Mouse (Mus musculus) midbrain, embryonic 12.5 days (tissue): ENCODE measurements around the gene Mpdu1. TPM values are rescaled to one million over a fixed set of nuclear protein-coding genes. Genes with fewer than 3 reads are reported as not detected.
"Not testable (repeated sequence)": the region's sequence is repeated elsewhere in the genome, so short reads cannot be mapped to it uniquely, and the experiment has no call there.

ENCODE experiments used
- ATAC-seq: fragments of 200-750 bp; cut with Nextera tagmentation; 2 replicates; pipeline ENCODE4 v1.8.0; 2017; ENCODE audit warnings: low read depth, moderate TSS enrichment, moderate library complexity; ENCODE audit not compliant: low FRiP score
- H3K27ac ChIP-seq: fragments of 300-500 bp; sonication (generic); replicated peaks from 2 replicates; pipeline ENCODE4 v1.5.1; 2016; ENCODE audit warnings: mild to moderate bottlenecking
- H3K27me3 ChIP-seq: fragments of 300-500 bp; sonication (generic); 2 replicates; pipeline ENCODE4 v1.6.1; 2016; ENCODE audit warnings: mild to moderate bottlenecking
- H3K36me3 ChIP-seq: fragments of 300-500 bp; sonication (generic); 2 replicates; pipeline ENCODE4 v1.6.1; 2016
- H3K4me1 ChIP-seq: fragments of 300-500 bp; sonication (generic); 2 replicates; pipeline ENCODE4 v1.6.1; 2016
- H3K4me2 ChIP-seq: fragments of 300-500 bp; sonication (generic); replicated peaks from 2 replicates; pipeline ENCODE4 v1.6.1; 2016; ENCODE audit warnings: mild to moderate bottlenecking, moderate library complexity
- H3K4me3 ChIP-seq: fragments of 300-500 bp; sonication (generic); 2 replicates; pipeline ENCODE4 v1.5.1; 2016; ENCODE audit warnings: mild to moderate bottlenecking
- H3K9ac ChIP-seq: fragments of 300-500 bp; sonication (generic); replicated peaks from 2 replicates; pipeline ENCODE4 v1.6.1; 2016; ENCODE audit warnings: mild to moderate bottlenecking, moderate library complexity
- H3K9me3 ChIP-seq: fragments of 300-500 bp; sonication (generic); 2 replicates; pipeline ENCODE4 v1.6.1; 2016; ENCODE audit warnings: mild to moderate bottlenecking
- whole genome bisulfite sequencing: fragments of 180-500 bp; shearing (Covaris S2); methylation state at CpG from one replicate; pipeline ENCODE4 v1.1.7; 2016; 5-methylcytosine and 5-hydroxymethylcytosine counted together
- polyA plus RNA-seq: library from polyadenylated mRNA; unstranded; fragments of >200 nt; fragmentation: Nextera tagmentation; extraction: Ambion mirVana; gene quantifications from 2 replicates; pipeline ENCODE4 v1.2.1, GENCODE M21; 2016

The Mpdu1 gene
- polyA plus RNA-seq, 1 experiment from 2014 or later: 79.4 TPM

DNA sequence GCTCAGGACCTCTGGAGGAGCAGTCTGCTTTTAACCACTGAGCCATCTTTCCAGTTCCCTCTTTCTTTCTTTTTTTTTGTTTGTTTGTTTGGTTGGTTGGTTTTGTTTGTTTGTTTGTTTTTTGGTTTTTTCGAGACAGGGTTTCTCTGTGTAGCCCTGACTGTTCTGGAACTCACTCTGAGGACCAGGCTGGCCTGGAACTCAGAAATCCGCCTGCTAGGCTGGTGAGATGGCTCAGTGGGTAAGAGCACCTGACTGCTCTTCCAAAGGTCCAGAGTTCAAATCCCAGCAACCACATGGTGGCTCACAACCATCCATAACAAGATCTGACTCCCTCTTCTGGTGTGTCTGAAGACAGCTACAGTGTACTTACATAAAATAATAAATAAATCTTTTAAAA is 38.1 kb downstream of the Mpdu1 start:
- 88% methylated on average over 2 of the region's 2 CpGs for WGBS
- H3K27ac ChIP-seq: not testable (repeated sequence)

DNA sequence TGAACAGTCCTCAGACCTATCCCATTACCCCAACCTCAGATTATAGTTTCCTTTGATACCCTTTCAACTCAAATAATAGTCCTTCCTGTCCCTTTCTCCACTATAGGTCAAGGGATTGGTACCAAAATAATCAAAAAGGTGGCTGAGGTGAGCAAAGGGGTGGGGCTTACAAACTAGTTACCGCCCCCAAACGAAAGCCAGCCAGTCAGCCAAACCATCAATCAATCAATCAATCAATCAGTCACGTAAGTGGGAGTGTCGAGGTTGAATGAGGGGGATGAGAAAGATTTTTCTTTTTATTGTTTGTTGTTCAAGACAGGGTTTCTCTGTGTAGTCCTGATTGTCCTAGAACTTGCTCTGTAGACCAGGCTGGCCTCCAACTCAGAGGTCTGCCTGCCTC is 39.4 kb downstream of the Mpdu1 start:
- Histone ChIP-seq H3K4me2 (peak overlapping the region; percentile 65; the same call in 1 of the 2 replicates), H3K9ac (no peak overlapping the region), H3K4me1 (peaks cover 15% of the 10 kb centered on the region), H3K27ac (no peak overlapping the region), H3K27me3 (0 out of 2 replicates have a peak, but pooled peaks cover 1% of the 10 kb centered on the region), H3K36me3 (no peaks in the 10 kb centered on the region), H3K9me3 (no peaks in the 10 kb centered on the region), H3K4me3 (no peak overlapping the region)
- WGBS: 75% methylated on average over 4 of the region's 4 CpGs
- no peak for ATAC-seq

More for the DNA sequence above, 38.1 kb downstream of the Mpdu1 start:
- not testable (repeated sequence) for H3K27me3 ChIP-seq, H3K9me3 ChIP-seq, H3K4me2 ChIP-seq, ATAC-seq, H3K9ac ChIP-seq, H3K36me3 ChIP-seq, H3K4me3 ChIP-seq
- peaks cover 15% of the 10 kb centered on the region for H3K4me1 ChIP-seq

DNA sequence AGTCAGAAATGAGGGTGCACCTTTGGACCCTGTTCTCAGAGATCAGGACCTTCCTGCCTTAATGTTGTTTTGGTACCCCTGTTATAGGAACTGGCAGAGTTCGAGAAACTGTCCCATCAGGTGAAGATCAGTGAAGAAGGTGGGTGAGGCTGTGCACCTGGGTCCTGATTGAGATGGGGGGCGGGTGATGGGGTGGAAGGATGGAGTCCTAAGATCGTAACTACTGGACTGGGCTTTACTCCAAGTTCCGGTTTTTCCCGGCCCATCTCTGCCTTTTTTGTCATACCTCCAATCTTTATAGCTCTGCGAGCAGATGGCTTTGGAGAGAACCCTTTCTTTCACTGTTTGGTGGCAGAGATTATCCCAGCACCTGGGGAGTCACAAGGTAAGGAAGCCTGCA is 40.0 kb downstream of the Mpdu1 start:
- peak overlapping the region; percentile 62 for H3K9ac ChIP-seq
- H3K4me2 ChIP-seq: peak overlapping the region; percentile 65
- H3K27ac ChIP-seq: peak overlapping the region; percentile 75
- peak overlapping the region; percentile 44 for H3K4me3 ChIP-seq
- H3K4me1 ChIP-seq: peaks cover 15% of the 10 kb centered on the region
- 0 out of 2 replicates have a peak, but pooled peaks have one; percentile 19 for ATAC-seq
- H3K9me3 ChIP-seq: no peaks in the 10 kb centered on the region
- WGBS: 52% methylated on average over 6 of the region's 6 CpGs
- H3K36me3 ChIP-seq: no peaks in the 10 kb centered on the region
- peaks cover 7% of the 10 kb centered on the region; the same call in 1 of the 2 replicates for H3K27me3 ChIP-seq

DNA sequence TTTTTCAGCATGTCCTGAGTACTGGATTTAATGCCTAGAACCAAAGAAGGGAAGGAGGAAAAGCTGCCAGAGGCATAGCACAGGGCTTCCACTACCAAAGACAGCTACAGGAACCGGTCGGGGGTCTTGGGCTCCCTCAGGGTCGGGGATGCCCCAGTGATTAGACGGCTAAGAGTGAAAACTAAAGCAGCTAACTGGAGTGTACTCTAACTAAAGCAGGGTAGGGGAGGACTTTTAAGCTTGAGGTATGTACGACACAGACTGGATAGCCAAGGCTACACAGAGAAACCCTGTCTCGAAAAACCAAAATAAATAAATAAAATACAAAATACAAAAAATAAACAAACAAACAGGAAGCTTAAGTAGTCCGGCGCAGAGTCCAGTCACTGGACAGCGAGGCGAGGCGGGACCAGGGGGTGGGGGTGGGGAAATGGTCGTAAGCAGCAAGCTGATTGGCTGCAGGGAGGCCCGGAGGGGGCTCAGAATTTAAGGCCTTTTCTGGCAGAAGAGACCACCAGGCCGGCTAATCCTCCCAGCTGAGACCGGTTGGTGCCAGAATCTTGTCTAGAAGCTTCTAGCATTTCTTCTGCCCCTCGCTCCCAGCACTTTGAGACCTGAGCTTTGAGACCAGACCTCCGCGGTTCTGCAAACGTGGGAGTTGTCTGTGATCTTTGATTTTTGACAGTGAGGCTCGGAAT is 40.7 kb downstream of the Mpdu1 start, which contains the start of gene Sat2:
Gene Sat2, plus strand, starts transcription at position 454 of the 698 bp plus-strand sequence.
- Histone ChIP-seq H3K4me3 (peak within 1 kb of the TSS; percentile 44), H3K27me3 (peaks cover 13% of the 10 kb centered on the region), H3K4me1 (peaks cover 15% of the 10 kb centered on the region), H3K9me3 (no peaks in the 10 kb centered on the region), H3K9ac (peak within 1 kb of the TSS; percentile 62), H3K36me3 (no peaks in the 10 kb centered on the region), H3K27ac (peak within 1 kb of the TSS; percentile 75), H3K4me2 (peak within 1 kb of the TSS; percentile 65)
- WGBS: under 1% methylated on average over 20 of the region's 20 CpGs
- peak; percentile 85 for ATAC-seq

DNA sequence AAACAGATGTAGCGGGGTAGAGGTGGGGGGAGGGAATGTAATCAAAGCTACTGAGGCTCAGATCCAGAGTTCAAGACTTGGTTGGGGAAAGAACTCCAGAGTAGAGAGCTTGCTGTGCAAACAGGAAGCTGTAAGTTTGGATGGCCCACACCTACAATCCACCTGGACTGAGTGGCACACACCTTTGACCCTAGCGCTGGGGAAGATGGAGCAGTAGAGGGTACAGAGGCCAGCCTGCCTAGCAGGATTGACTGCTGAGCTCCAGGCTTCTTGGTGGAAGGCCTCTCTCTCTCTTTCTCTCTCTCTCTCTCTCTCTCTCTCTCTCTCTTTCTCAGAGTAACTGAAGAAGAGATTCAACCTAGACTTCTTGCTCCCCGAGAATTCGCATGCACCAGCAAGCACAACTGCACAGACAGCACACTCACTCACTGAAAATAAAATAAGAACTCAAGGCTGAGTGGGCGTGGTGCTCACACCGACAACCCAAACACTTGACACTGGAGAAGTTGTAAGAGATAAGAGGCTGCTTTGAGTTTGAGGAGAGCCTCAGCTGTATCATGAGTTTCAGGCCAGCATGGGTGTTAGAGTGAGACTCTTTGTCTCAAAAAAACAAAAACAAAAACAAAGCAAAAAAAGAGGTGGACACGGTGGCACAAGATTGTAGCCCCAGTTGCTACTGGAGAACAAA is 41.9 kb downstream of the Mpdu1 start:
- H3K27me3 ChIP-seq: peaks cover 19% of the 10 kb centered on the region
- peaks cover 15% of the 10 kb centered on the region for H3K4me1 ChIP-seq
- no peak overlapping the region for H3K9ac ChIP-seq
- no peak for ATAC-seq
- H3K36me3 ChIP-seq: no peaks in the 10 kb centered on the region
- H3K9me3 ChIP-seq: no peaks in the 10 kb centered on the region
- H3K4me3 ChIP-seq: no peak overlapping the region
- 90% methylated on average over 7 of the region's 7 CpGs for WGBS
- H3K27ac ChIP-seq: no peak overlapping the region
- H3K4me2 ChIP-seq: no peak overlapping the region

DNA sequence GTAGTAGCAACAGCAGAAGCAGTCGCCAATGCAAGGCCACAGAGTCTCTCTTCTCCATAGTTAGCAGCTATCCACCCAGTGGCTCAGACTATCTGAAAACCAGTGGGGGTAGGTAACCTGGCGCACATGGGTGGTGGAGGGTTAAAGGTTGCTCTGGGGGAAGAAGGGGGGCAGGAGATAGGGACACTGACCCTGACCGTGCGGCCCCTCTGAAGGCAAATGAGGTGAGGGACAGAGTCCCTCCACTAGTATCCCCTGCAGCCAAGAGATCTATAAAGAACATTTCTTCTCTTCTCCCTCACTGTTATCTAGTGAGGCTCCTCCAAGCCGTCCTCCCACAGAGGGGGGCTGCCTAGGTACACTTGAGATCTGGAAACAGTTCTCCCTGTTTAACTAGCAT is 44.6 kb downstream of the Mpdu1 start, which contains the start of gene Shbg:
Gene Shbg, minus strand, starts transcription at position 101 of the 400 bp plus-strand sequence.
- H3K9ac ChIP-seq: no peak within 1 kb of the TSS; the same call in 1 of the 2 replicates
- H3K4me1 ChIP-seq: peaks cover 18% of the 10 kb centered on the region
- H3K4me2 ChIP-seq: no peak within 1 kb of the TSS
- H3K9me3 ChIP-seq: no peaks in the 10 kb centered on the region
- no peak for ATAC-seq
- no peak within 1 kb of the TSS for H3K27ac ChIP-seq
- H3K27me3 ChIP-seq: peaks cover 24% of the 10 kb centered on the region
- H3K36me3 ChIP-seq: no peaks in the 10 kb centered on the region
- 70% methylated on average over 5 of the region's 5 CpGs for WGBS
- no peak within 1 kb of the TSS for H3K4me3 ChIP-seq

DNA sequence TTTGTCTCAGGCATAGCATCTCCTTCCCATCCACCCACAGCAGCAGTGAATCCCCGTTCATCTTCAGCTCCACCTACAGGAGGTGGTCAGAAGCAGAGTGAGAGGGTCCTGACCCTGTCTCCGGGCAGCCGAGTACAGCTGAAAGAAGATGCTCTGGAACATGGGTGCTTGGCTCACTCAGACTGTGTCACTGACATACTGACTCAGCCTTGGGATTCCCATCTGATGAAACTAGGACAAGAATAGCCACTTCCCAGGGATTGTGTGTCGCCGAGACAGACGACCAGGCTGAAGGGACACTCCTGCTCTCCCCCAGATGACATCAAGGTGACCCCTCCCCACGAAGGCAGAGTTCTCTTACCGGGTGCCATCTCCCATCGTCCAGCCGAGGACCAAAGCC is 45.7 kb downstream of the Mpdu1 start:
- Histone ChIP-seq H3K4me1 (peaks cover 8% of the 10 kb centered on the region), H3K9me3 (no peaks in the 10 kb centered on the region), H3K4me2 (no peak overlapping the region), H3K9ac (no peak overlapping the region; the same call in 1 of the 2 replicates), H3K27ac (no peak overlapping the region), H3K27me3 (peaks cover 24% of the 10 kb centered on the region), H3K36me3 (no peaks in the 10 kb centered on the region), H3K4me3 (no peak overlapping the region)
- WGBS: 49% methylated on average over 10 of the region's 10 CpGs
- ATAC-seq: no peak

DNA sequence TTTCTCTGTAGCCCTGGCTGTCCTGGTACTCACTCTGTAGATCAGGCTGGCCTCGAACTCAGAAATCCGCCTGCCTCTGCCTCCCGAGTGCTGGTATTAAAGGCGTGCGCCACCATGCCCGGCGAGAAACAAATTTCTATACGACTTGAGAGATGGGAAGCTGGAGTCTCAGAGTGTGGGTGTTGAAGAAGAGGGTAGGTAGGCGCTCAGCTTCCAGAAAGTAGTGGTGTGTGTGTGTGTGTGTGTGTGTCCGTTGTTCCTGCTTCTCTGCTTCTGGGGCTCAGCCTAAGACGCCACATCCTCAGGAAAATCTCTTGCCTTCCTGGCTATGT is 48.2 kb downstream of the Mpdu1 start:
- H3K27me3 ChIP-seq: peaks cover 24% of the 10 kb centered on the region
- H3K9me3 ChIP-seq, ATAC-seq, H3K9ac ChIP-seq, H3K4me1 ChIP-seq, H3K36me3 ChIP-seq, H3K4me2 ChIP-seq, H3K4me3 ChIP-seq, H3K27ac ChIP-seq: not testable (repeated sequence)
- 57% methylated on average over 11 of the region's 11 CpGs for WGBS

DNA sequence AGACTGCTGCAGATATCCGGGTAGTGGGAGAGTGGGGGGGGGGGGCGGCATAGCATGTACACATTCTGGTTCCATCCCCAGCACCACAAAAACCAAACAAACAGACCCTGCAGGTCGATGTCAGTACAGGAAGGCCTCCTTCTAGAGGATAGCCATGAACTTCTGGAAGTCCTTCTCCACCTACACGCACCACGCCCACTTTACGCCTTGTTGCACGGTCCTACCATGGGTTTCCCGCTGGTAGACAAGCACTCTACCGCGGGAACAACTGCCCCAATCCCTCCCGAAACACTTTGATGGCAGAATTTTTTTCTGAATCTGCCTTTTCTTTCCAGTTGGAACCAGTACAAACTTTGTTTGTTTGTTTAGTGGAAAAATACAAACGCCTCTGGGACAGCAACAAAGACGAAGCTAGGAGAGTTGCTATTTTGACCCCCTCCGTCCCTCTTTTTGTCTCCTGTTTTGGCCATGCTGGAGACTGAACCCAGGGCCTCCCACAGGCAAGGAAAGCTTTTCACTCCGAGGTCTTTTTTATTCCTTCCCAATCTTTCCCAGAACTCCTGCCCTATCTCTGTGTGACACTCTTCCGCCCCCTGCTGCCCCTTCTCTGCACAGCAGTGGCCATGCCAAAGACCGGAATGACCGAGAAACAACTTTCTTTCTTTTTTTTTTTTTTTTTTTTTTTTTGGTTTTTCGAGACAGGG is 48.7 kb downstream of the Mpdu1 start:
- no peak overlapping the region for H3K9ac ChIP-seq
- 6% methylated on average over 19 of the region's 19 CpGs for WGBS
- peak overlapping the region; percentile 18 for H3K4me2 ChIP-seq
- peaks cover 26% of the 10 kb centered on the region for H3K27me3 ChIP-seq
- peaks cover 4% of the 10 kb centered on the region for H3K4me1 ChIP-seq
- H3K36me3 ChIP-seq: no peaks in the 10 kb centered on the region
- H3K9me3 ChIP-seq: no peaks in the 10 kb centered on the region
- ATAC-seq: no peak
- no peak overlapping the region for H3K4me3 ChIP-seq
- no peak overlapping the region for H3K27ac ChIP-seq

DNA sequence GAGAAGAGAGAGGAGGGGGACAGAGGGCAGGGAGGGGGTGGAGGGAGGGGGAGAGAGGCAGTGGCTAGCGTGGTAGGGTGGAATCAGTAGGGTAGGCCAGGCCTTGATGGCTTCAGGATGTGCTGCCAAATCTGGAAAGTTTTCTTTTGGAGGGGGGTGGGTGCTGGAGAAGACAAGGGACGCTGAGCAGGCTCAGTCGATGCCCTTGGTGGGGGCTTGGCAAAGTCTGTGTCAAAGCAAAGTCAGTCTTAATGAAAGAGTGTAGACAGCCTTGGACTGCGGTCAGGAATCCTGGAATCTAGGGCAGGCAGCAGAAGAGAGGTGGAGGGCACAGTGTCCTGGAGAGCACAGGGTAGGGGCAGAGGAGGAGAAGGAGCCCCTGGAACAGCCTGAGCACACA is 51.5 kb downstream of the Mpdu1 start:
- H3K4me1 ChIP-seq: peaks cover 4% of the 10 kb centered on the region
- no peak overlapping the region for H3K4me3 ChIP-seq
- no peaks in the 10 kb centered on the region for H3K36me3 ChIP-seq
- H3K9me3 ChIP-seq: no peaks in the 10 kb centered on the region
- no peak overlapping the region for H3K9ac ChIP-seq
- ATAC-seq: no peak
- no peak overlapping the region for H3K27ac ChIP-seq
- 66% methylated on average over 4 of the region's 4 CpGs for WGBS
- H3K4me2 ChIP-seq: no peak overlapping the region
- H3K27me3 ChIP-seq: peaks cover 8% of the 10 kb centered on the region; the same call in 1 of the 2 replicates

DNA sequence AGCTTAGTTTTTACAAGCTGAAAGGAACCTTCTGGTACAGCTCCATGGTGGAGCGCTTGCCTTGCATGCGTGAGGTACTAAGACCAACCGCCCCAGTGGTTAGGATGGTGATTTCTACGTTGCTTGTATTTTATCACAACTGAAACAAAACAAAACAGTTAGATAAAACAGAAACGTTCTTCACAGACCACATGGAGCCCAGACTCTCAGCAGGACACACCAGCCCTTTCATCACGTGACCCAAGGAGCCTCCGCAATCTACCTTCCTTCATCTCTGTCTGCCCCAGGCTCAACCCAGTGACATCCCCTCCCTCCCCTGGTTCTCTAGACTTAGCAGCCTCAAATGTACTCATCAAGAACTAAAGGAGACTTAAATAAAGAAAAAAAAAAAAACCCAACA is 53.0 kb downstream of the Mpdu1 start:
- WGBS: 63% methylated on average over 7 of the region's 7 CpGs
- Histone ChIP-seq H3K4me1 (peaks cover 15% of the 10 kb centered on the region), H3K4me2 (no peak overlapping the region), H3K27me3 (peaks cover 4% of the 10 kb centered on the region; the same call in 1 of the 2 replicates), H3K36me3 (no peaks in the 10 kb centered on the region), H3K9ac (no peak overlapping the region), H3K27ac (no peak overlapping the region), H3K9me3 (no peaks in the 10 kb centered on the region), H3K4me3 (no peak overlapping the region)
- ATAC-seq: no peak

DNA sequence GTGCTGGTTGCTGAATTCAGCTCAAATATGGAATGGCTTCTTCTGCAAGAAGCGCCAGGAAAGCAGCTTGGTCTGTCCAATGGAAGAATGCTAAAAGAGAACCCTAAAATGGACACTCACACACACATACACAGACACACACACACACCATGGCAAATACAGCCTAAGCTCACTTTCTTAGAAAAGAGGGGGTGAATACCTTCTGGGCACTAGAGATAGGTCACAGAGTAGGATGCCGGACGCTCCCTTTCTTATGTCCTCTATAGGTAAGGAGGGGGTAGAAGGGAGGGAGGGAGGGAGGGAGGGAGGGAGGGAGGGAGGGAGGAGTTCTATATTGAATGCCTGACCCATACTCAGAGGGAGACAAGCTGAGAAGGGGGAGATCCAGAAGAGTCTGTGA is 53.9 kb downstream of the Mpdu1 start:
- peaks cover 13% of the 10 kb centered on the region for H3K27me3 ChIP-seq
- H3K9ac ChIP-seq: no peak overlapping the region
- H3K36me3 ChIP-seq: no peaks in the 10 kb centered on the region
- H3K4me3 ChIP-seq: no peak overlapping the region
- no peak for ATAC-seq
- H3K9me3 ChIP-seq: no peaks in the 10 kb centered on the region
- no peak overlapping the region for H3K4me2 ChIP-seq
- 84% methylated on average over 3 of the region's 3 CpGs for WGBS
- H3K4me1 ChIP-seq: peaks cover 15% of the 10 kb centered on the region
- no peak overlapping the region for H3K27ac ChIP-seq
